Mouse (Mus musculus): ENCODE measurements around the gene Cfap54. TPM values are rescaled to one million over a fixed set of nuclear protein-coding genes. Genes with fewer than 3 reads are reported as not detected.

Cfap54 gene
- total RNA-seq, 1 experiment from 2014 or later, result 1.9 TPM

GRCm38 (mm10) chr10:93069721-93070120 lies 11.7 kb downstream of the Cfap54 start:
- no peak for ATAC-seq (ENCODE audit: extremely low read depth, insufficient number of reproducible peaks, low FRiP score, poor library complexity, severe bottlenecking)

DNA sequence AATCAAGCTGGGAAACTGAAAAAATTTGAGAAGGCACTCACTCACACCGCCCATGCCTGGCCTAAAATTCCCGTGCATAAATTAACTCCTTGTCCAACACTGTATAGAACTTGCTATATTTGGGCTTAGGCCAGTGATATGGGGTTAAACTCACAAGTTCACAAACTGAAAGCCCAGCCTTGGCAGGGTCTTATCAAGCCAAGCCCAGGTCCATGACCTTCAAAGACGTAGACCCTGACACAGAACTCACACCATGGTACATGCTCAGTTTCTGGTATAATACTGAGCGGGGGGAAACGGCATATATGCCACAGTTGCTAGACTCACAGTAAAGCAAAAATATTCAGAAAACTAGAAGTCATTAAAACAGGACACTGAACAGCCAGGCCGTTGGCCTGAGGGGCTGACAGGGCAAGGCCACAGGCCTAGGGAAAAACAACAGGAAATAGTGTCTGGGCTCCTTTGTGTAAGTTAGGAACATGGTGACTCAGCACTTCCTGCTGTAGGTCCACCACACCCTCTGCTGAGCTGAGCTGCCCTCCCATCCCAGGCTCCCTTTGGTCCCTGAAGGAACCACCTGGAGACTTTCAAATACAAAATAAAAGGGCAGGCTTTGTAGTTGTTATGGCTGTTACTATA lies 12.3 kb downstream of the Cfap54 start:
- ATAC-seq (ENCODE audit: extremely low read depth, insufficient number of reproducible peaks, low FRiP score, poor library complexity, severe bottlenecking), result no peak

DNA sequence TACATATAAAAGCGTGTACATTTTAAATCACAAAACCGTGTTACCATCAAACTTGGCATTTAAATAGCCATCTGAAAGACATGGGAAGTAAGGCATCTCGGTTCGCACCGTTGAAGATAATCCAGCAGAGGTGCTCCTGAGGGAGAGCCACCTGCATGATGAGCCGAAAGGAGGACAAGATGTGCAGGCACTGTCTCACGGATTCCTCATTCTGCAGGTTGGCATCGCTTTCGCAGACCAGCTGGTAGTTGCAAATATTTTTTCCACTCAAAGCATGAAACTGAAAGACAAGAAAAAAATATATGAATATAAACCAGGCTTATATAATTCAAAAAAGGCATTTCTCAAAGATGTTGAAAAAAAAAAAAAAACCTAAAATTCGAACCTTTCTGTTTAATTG lies 16.4 kb downstream of the Cfap54 start:
- no peak for ATAC-seq (ENCODE audit: extremely low read depth, insufficient number of reproducible peaks, low FRiP score, poor library complexity, severe bottlenecking)

DNA sequence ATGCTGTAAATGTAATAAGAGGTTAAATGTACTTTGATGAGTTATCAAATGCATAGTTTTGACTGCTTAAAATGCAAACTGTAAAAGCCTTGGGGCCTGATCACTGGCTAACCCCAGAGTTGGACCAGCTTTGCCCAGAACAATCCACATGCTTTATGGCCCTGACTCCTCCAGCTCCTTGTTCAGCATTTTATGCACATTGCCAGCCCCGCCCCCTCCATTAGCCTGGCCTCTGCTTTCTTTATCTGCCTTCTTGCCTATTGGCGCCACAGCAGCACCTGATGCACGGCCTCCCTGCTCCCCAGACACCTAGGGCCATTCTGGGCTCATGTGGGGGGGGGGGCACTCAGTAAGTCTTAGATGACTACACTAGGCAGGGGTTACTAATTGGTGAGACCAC lies 17.8 kb downstream of the Cfap54 start:
- ATAC-seq (ENCODE audit: extremely low read depth, insufficient number of reproducible peaks, low FRiP score, poor library complexity, severe bottlenecking), result no peak

- ATAC-seq (ENCODE audit: extremely low read depth, insufficient number of reproducible peaks, low FRiP score, poor library complexity, severe bottlenecking), result no peak
These were observed 19.0 kb downstream of the Cfap54 start for GRCm38 (mm10) chr10:93062395-93062794.

GRCm38 (mm10) chr10:93053867-93054266 lies 27.6 kb downstream of the Cfap54 start:
- ATAC-seq (ENCODE audit: extremely low read depth, insufficient number of reproducible peaks, low FRiP score, poor library complexity, severe bottlenecking), result no peak

GRCm38 (mm10) chr10:93053315-93053714 lies 28.1 kb downstream of the Cfap54 start:
- ATAC-seq (ENCODE audit: extremely low read depth, insufficient number of reproducible peaks, low FRiP score, poor library complexity, severe bottlenecking), result no peak

- peak; percentile 92 for ATAC-seq (ENCODE audit: extremely low read depth, insufficient number of reproducible peaks, low FRiP score, poor library complexity, severe bottlenecking)
These were observed 30.2 kb downstream of the Cfap54 start for GRCm38 (mm10) chr10:93051016-93051726.

- ATAC-seq (ENCODE audit: extremely low read depth, insufficient number of reproducible peaks, low FRiP score, poor library complexity, severe bottlenecking), result no peak
These were observed 30.8 kb downstream of the Cfap54 start for GRCm38 (mm10) chr10:93050571-93050970.

DNA sequence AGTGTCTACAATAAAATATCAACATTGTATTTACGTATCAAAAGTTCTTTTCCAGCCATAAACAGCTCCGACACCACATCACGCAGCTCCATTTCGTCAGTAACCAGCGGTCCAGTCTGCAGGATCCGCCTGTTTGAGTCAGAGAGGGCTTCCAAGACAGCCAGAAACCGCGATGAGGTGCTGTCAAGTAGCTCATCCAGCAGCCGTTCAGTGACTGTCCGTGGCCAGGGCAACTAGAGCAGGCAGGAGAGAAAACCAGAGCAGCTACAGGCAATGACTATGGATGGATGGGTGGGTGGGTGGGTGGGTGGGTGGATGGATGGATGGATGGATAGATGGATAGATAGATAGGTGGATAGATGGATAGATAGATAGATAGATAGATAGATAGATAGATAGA lies 38.2 kb downstream of the Cfap54 start:
- no peak for ATAC-seq (ENCODE audit: extremely low read depth, insufficient number of reproducible peaks, low FRiP score, poor library complexity, severe bottlenecking)

- ATAC-seq (ENCODE audit: extremely low read depth, insufficient number of reproducible peaks, low FRiP score, poor library complexity, severe bottlenecking), result no peak
These were observed 39.6 kb downstream of the Cfap54 start for GRCm38 (mm10) chr10:93041850-93042249.

DNA sequence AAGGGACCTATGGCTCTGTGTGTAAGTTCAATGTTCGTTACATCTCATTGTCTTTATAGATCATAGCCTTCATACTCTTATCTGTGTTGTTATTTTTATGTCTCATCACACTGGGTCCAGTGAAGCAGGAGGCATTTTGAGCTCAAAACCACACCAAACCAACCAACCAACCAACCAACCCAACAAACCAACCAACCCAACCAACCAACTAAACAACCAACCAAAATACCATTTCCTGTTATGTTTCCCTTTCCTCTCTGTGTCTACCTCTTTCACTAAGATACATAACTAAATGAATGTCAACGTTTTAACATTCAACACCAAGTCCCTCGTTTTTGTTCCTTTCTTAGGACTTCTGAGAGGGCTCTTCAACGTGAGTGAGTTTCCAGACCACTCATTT lies 40.0 kb downstream of the Cfap54 start:
- no peak for ATAC-seq (ENCODE audit: extremely low read depth, insufficient number of reproducible peaks, low FRiP score, poor library complexity, severe bottlenecking)

- no peak for ATAC-seq (ENCODE audit: extremely low read depth, insufficient number of reproducible peaks, low FRiP score, poor library complexity, severe bottlenecking)
These were observed 44.9 kb downstream of the Cfap54 start for GRCm38 (mm10) chr10:93036532-93036931.

- ATAC-seq (ENCODE audit: extremely low read depth, insufficient number of reproducible peaks, low FRiP score, poor library complexity, severe bottlenecking), result no peak
These were observed 45.9 kb downstream of the Cfap54 start for GRCm38 (mm10) chr10:93035489-93035888.

- no peak for ATAC-seq (ENCODE audit: extremely low read depth, insufficient number of reproducible peaks, low FRiP score, poor library complexity, severe bottlenecking)
These were observed 58.1 kb downstream of the Cfap54 start for GRCm38 (mm10) chr10:93023295-93023694.

DNA sequence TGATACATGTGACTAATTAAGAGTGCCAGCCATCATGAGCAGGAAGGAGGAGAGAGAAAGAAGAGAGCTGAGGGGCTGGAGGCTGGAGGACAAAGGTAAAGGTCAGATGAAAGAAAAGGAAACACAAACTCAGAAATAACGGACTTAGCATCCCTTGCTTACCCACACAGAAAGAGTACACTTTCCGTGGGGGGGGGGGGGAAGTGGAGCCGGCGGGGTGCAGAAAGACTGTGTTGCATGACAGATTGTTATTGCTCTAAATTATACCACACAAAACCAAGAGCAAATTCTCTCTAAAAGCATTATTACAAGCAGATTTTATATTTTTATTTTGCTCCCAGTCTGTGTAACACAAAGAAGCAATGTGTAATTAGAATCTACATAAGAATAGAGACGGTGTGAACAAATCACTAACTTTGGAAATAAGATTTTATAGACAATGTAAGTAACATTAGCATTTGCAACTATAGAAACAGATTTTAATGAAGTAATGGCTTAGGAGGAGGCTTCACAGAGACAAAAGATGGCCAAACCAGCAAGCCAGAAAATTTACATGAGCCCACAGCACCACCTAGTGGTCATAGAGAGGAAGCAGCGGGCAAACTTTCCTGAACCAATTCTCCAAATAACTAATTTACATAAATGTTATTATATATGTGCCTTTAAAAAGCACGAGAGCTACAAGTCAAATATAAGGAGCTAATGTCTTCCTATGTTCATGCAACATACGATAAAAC lies 67.2 kb downstream of the Cfap54 start:
- no peak for ATAC-seq (ENCODE audit: extremely low read depth, insufficient number of reproducible peaks, low FRiP score, poor library complexity, severe bottlenecking)

DNA sequence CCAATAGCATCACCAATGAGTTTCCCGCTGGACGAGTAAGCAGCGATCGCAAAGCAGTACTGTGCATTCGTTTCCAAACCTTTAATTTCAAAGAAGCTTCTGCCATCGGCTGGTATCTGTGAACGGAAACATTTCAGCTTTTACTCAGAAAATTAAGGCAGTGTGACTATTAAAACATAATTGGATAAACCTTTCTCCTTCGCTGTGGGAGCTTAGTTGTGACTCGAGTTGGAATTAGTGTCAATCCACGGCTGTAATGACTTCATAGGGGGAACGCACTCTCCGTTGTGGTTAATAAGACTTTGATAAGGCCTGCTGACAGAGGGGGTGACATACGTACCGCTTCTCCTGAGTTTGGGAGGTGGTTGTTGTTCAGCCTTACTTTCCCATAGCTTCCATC lies 70.3 kb downstream of the Cfap54 start:
- no peak for ATAC-seq (ENCODE audit: extremely low read depth, insufficient number of reproducible peaks, low FRiP score, poor library complexity, severe bottlenecking)

GRCm38 (mm10) chr10:93006970-93007369 lies 74.4 kb downstream of the Cfap54 start:
- no peak for ATAC-seq (ENCODE audit: extremely low read depth, insufficient number of reproducible peaks, low FRiP score, poor library complexity, severe bottlenecking)

- no peak for ATAC-seq (ENCODE audit: extremely low read depth, insufficient number of reproducible peaks, low FRiP score, poor library complexity, severe bottlenecking)
These were observed 75.0 kb downstream of the Cfap54 start for GRCm38 (mm10) chr10:93006405-93006804.

- no peak for ATAC-seq (ENCODE audit: extremely low read depth, insufficient number of reproducible peaks, low FRiP score, poor library complexity, severe bottlenecking)
These were observed 82.9 kb downstream of the Cfap54 start for GRCm38 (mm10) chr10:92998536-92998935.
